Mouse (Mus musculus) intestine, embryonic 14.5 days (tissue): Measurements from ENCODE around the gene Smarcd1. TPM values are rescaled to one million over a fixed set of nuclear protein-coding genes. Genes with fewer than 3 reads are reported as not detected.
"Not testable (repeated sequence)": the region's sequence is repeated elsewhere in the genome, so short reads cannot be mapped to it uniquely, and the experiment has no call there.

ENCODE experiments used
- ATAC-seq: fragments of 200-750 bp; cut with Nextera tagmentation; replicated peaks from 2 replicates; pipeline ENCODE4 v1.8.0; 2017; ENCODE audit warnings: low read depth, moderate number of reproducible peaks, moderate TSS enrichment, moderate library complexity; ENCODE audit not compliant: low FRiP score, low TSS enrichment
- DNase-seq: peaks from one replicate; pipeline ENCODE4 v3.0.0-alpha.2; 2018; ENCODE audit warnings: low spot score
- H3K27ac ChIP-seq: fragments of 300-500 bp; sonication (generic); 2 replicates; pipeline ENCODE4 v1.5.1; 2014; ENCODE audit warnings: low read depth, mild to moderate bottlenecking, control low read depth
- H3K27me3 ChIP-seq: fragments of 300-500 bp; sonication (generic); replicated peaks from 2 replicates; pipeline ENCODE4 v1.6.1; 2014; ENCODE audit warnings: low read length, control low read depth; ENCODE audit not compliant: control insufficient read depth, insufficient read depth
- H3K36me3 ChIP-seq: fragments of 300-500 bp; sonication (generic); 2 replicates; pipeline ENCODE4 v1.6.1; 2014; ENCODE audit warnings: low read length, control low read depth; ENCODE audit not compliant: control insufficient read depth, insufficient read depth
- H3K4me1 ChIP-seq: fragments of 300-500 bp; sonication (generic); replicated peaks from 2 replicates; pipeline ENCODE4 v1.6.1; 2014; ENCODE audit warnings: low read length, control low read depth, mixed read lengths; ENCODE audit not compliant: control insufficient read depth, insufficient read depth
- H3K4me2 ChIP-seq: fragments of 300-500 bp; sonication (generic); 2 replicates; pipeline ENCODE4 v1.6.1; 2014; ENCODE audit warnings: low read length
- H3K4me3 ChIP-seq: fragments of 300-500 bp; sonication (generic); 2 replicates; pipeline ENCODE4 v1.5.1; 2014; ENCODE audit warnings: low read depth, low read length, control low read depth, mixed read lengths
- H3K9ac ChIP-seq: fragments of 300-500 bp; sonication (generic); 2 replicates; pipeline ENCODE4 v1.6.1; 2014; ENCODE audit warnings: mild to moderate bottlenecking, low read length
- H3K9me3 ChIP-seq: fragments of 300-500 bp; sonication (generic); 2 replicates; pipeline ENCODE4 v1.6.1; 2016; ENCODE audit warnings: low read length, control low read depth; ENCODE audit not compliant: control insufficient read depth
- WGBS: fragments of 180-500 bp; shearing (Covaris S2); extraction: QIAGEN DNeasy Blood & Tissue Kit; methylation state at CpG from one replicate; pipeline ENCODE4 v1.1.7; 2014; 5-methylcytosine and 5-hydroxymethylcytosine counted together
- polyA plus RNA-seq: library from polyadenylated mRNA; unstranded; fragments of >200 nt; fragmentation: Nextera tagmentation; extraction: Ambion mirVana; gene quantifications from 2 replicates; pipeline ENCODE4 v1.2.1, GENCODE M21; 2014

The Smarcd1 gene
- polyA plus RNA-seq, 1 experiment from 2014 or later: 42.3 TPM

GRCm38 (mm10) chr15:99698533-99699085 is 3.3 kb upstream of the Smarcd1 start:
- H3K4me3 ChIP-seq: no peak overlapping the region
- peaks cover 13% of the 10 kb centered on the region for H3K4me1 ChIP-seq
- no peak for DNase-seq
- no peak overlapping the region for H3K27ac ChIP-seq
- no peak for ATAC-seq
- H3K36me3 ChIP-seq: peaks cover 3% of the 10 kb centered on the region
- H3K4me2 ChIP-seq: peak overlapping the region; percentile 11; the same call in 1 of the 2 replicates
- WGBS: 27% methylated on average over 20 of the region's 20 CpGs
- H3K9me3 ChIP-seq: no peaks in the 10 kb centered on the region
- H3K27me3 ChIP-seq: 0 out of 2 replicates have a peak, but pooled peaks cover 6% of the 10 kb centered on the region
- no peak overlapping the region for H3K9ac ChIP-seq

- Histone ChIP-seq H3K4me3 (no peak overlapping the region), H3K9me3 (no peaks in the 10 kb centered on the region), H3K4me1 (peaks cover 17% of the 10 kb centered on the region), H3K27ac (no peak overlapping the region), H3K4me2 (no peak overlapping the region), H3K36me3 (peaks cover 14% of the 10 kb centered on the region), H3K9ac (no peak overlapping the region), H3K27me3 (0 out of 2 replicates have a peak, but pooled peaks cover 6% of the 10 kb centered on the region)
- ATAC-seq (no peak), DNase-seq (no peak)
- 81% methylated on average over 10 of the region's 10 CpGs for WGBS
Observed at GRCm38 (mm10) chr15:99699715-99700114, 2.2 kb upstream of the Smarcd1 start.

DNA sequence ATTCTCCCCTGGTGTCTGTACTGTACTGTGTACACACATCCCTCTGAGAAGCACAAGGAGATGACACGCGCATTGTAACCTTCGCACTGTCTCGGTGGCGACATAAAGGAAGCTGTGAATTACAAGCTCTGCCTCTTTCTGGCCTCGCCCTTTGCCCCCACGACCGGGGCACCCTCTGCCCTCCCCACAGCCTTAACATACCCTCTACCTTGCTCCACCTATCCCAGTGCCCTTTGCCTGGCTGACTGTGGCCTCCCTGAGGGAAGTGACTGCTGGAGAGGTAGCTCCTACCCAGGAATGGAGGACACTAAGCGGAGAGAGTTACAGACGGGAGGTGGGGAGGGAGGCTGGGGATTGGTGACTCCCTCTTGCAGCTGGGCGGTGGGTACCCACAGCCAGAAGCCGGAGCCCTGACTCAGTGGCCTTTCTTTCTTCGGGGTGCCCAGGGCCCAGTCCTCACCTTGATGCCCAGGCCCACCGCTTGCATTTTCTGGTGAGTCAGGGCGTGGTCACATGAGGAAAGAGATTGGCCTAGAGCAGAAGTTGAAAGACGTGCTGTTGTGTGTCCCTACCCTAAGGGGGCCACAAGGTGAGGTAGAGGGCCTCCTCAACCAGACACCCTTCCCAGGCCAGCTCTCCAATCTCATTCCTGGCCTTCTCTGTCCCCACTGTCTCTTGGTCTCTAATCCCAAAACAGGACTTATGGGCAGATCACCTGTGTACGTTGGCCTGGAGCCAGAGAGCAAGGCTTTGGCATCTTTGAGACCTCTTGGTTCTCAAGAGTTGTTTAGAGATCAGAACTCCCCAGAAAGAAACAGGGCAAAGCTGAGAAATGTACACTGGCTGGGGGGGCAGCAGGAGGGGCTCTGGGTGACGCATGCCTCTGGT is 1.5 kb upstream of the Smarcd1 start:
- Histone ChIP-seq H3K27ac (no peak overlapping the region), H3K4me2 (no peak overlapping the region), H3K4me3 (no peak overlapping the region), H3K36me3 (peaks cover 18% of the 10 kb centered on the region), H3K4me1 (peaks cover 17% of the 10 kb centered on the region), H3K9ac (no peak overlapping the region), H3K27me3 (0 out of 2 replicates have a peak, but pooled peaks cover 6% of the 10 kb centered on the region), H3K9me3 (no peaks in the 10 kb centered on the region)
- no peak for DNase-seq
- WGBS: 79% methylated on average over 18 of the region's 18 CpGs
- ATAC-seq: no peak

GRCm38 (mm10) chr15:99701640-99701998 is 310 bp upstream of the Smarcd1 start:
- 43% methylated on average over 16 of the region's 16 CpGs for whole genome bisulfite sequencing
- ATAC-seq: not testable (repeated sequence)
- H3K27ac ChIP-seq: peak overlapping the region; percentile 96; the same call in 1 of the 2 replicates

DNA sequence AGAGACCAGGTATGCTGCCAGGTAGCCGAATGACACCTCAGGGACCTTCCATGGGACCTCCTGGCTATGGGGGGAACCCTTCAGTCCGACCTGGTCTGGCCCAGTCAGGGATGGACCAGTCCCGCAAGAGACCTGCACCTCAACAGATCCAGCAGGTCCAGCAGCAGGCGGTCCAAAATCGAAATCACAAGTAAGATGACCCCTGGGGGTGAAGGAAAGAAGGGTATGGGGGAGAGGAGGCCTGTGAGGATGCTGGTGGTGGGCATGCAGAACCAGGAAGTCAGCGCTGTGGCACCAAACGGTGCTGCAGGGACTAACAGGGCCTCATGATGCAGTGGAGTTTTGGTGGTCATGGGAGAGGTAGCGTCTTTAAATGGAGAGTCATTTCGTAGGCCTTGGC is 1.2 kb downstream of the Smarcd1 start:
- H3K36me3 ChIP-seq: peaks cover 40% of the 10 kb centered on the region
- H3K4me1 ChIP-seq: peaks cover 17% of the 10 kb centered on the region
- 66% methylated on average over 9 of the region's 9 CpGs for WGBS
- peak overlapping the region; percentile 81 for H3K4me3 ChIP-seq
- no peaks in the 10 kb centered on the region for H3K9me3 ChIP-seq
- peak overlapping the region; percentile 98 for H3K9ac ChIP-seq
- no peak overlapping the region for H3K27ac ChIP-seq
- DNase-seq (no peak), ATAC-seq (no peak)
- H3K27me3 ChIP-seq: 0 out of 2 replicates have a peak, but pooled peaks cover 6% of the 10 kb centered on the region
- peak overlapping the region; percentile 70 for H3K4me2 ChIP-seq

More at GRCm38 (mm10) chr15:99701640-99701998, 310 bp upstream of the Smarcd1 start:
- peaks cover 17% of the 10 kb centered on the region for H3K4me1 ChIP-seq
- H3K4me2 ChIP-seq: peak overlapping the region; percentile 70
- peak overlapping the region; percentile 98 for H3K9ac ChIP-seq
- not testable (repeated sequence) for H3K27me3 ChIP-seq, DNase-seq, H3K9me3 ChIP-seq
- H3K4me3 ChIP-seq: peak overlapping the region; percentile 81
- H3K36me3 ChIP-seq: peaks cover 27% of the 10 kb centered on the region

GRCm38 (mm10) chr15:99703676-99704040 is 1.7 kb downstream of the Smarcd1 start:
- H3K27me3 ChIP-seq: 0 out of 2 replicates have a peak, but pooled peaks cover 3% of the 10 kb centered on the region
- H3K4me1 ChIP-seq: peaks cover 16% of the 10 kb centered on the region
- no peaks in the 10 kb centered on the region for H3K9me3 ChIP-seq
- no peak for DNase-seq
- H3K9ac ChIP-seq: no peak overlapping the region
- no peak for ATAC-seq
- peaks cover 46% of the 10 kb centered on the region for H3K36me3 ChIP-seq
- H3K27ac ChIP-seq: no peak overlapping the region
- peak overlapping the region; percentile 70; the same call in 1 of the 2 replicates for H3K4me2 ChIP-seq
- H3K4me3 ChIP-seq: no peak overlapping the region
- WGBS: 80% methylated on average over 5 of the region's 5 CpGs

GRCm38 (mm10) chr15:99704041-99704681 is 2.2 kb downstream of the Smarcd1 start:
- H3K36me3 ChIP-seq: peaks cover 51% of the 10 kb centered on the region
- whole genome bisulfite sequencing: 59% methylated on average over 23 of the region's 23 CpGs
- H3K4me1 ChIP-seq: peaks cover 15% of the 10 kb centered on the region
- no peak for DNase-seq
- no peak overlapping the region for H3K4me2 ChIP-seq
- peak overlapping the region; percentile 57; the same call in 1 of the 2 replicates for H3K27ac ChIP-seq
- H3K27me3 ChIP-seq: 0 out of 2 replicates have a peak, but pooled peaks cover 3% of the 10 kb centered on the region
- ATAC-seq: no peak
- H3K9me3 ChIP-seq: no peaks in the 10 kb centered on the region
- H3K4me3 ChIP-seq: no peak overlapping the region
- H3K9ac ChIP-seq: no peak overlapping the region

- Histone ChIP-seq H3K4me2 (no peak overlapping the region), H3K27ac (peak overlapping the region; percentile 57; the same call in 1 of the 2 replicates)
Observed at GRCm38 (mm10) chr15:99704881-99705280, 3.0 kb downstream of the Smarcd1 start.

More at GRCm38 (mm10) chr15:99704881-99705280, 3.0 kb downstream of the Smarcd1 start:
- no peak for DNase-seq
- H3K9ac ChIP-seq: no peak overlapping the region
- WGBS: 81% methylated on average over 7 of the region's 7 CpGs
- H3K36me3 ChIP-seq: peaks cover 58% of the 10 kb centered on the region
- no peaks in the 10 kb centered on the region for H3K27me3 ChIP-seq
- peaks cover 15% of the 10 kb centered on the region for H3K4me1 ChIP-seq
- no peak for ATAC-seq
- H3K9me3 ChIP-seq: no peaks in the 10 kb centered on the region
- no peak overlapping the region for H3K4me3 ChIP-seq
